Mouse (Mus musculus) MEL (cell line): ENCODE measurements around the gene Irf1.

Experiments
- ETS1 ChIP-seq: IDR thresholded peaks from 2 replicates; pipeline ENCODE4 v1.6.1; 2012; ENCODE audit warnings: low read depth, mild to moderate bottlenecking, inconsistent platforms, low read length, improper control_type of control experiment, moderate library complexity
- MEF2A ChIP-seq: IDR thresholded peaks from 2 replicates; pipeline ENCODE4 v1.6.1; 2014; ENCODE audit warnings: low read depth, mild to moderate bottlenecking, inconsistent platforms, low read length, improper control_type of control experiment; ENCODE audit not compliant: poor library complexity, insufficient replicate concordance, severe bottlenecking; ENCODE audit errors: extremely low read depth
- TCF12 ChIP-seq: IDR thresholded peaks from 2 replicates; pipeline ENCODE4 v1.6.1; 2014; ENCODE audit warnings: low read depth, mild to moderate bottlenecking, inconsistent platforms, low read length, improper control_type of control experiment, moderate library complexity
- ZKSCAN1 ChIP-seq: IDR thresholded peaks from 2 replicates; pipeline ENCODE4 v1.6.1; 2012; ENCODE audit warnings: low read depth, mild to moderate bottlenecking, inconsistent platforms, low read length, improper control_type of control experiment, moderate library complexity

DNA sequence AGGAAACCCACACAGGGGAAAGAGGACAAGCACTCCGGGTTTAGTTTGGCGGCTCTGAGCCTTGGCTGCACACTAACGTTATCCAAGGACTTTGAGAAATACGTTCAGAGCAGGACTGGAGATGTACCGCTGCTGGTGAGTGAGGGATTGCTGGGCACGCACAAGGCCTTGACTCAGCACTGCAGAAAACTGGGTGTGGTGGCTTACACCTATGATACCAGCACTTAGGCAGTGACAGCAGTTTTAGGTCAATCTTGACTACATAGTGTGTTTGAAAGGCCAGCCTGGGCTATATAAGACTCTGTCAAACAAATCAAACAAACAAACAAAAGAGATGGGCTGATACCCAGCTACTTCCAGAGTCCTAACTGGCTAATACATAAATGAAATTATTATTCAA is 33.7 kb downstream of the Irf1 start:
- TF ChIP-seq TCF12 (no peak), ZKSCAN1 (no peak), ETS1 (no peak), MEF2A (no peak)
